Mouse (Mus musculus): ENCODE measurements at regions not wholly inside any gene's neighbourhood (a gene's known extent, or its start where the extent isn't known, plus 50 kb on each side); places are given as distances from the start of the nearest gene placed in this dataset.

GRCm38 (mm10) chr9:43466883-43467282, 156.2 kb downstream of the Trim29 start:
- no peak for DNase-seq (ENCODE audit: low spot score)

GRCm38 (mm10) chr9:43469215-43469614, 158.6 kb downstream of the Trim29 start:
- DNase-seq (ENCODE audit: low spot score) = no peak

- DNase-seq (ENCODE audit: low spot score) = no peak
Observed at GRCm38 (mm10) chr9:43472231-43472630, 161.6 kb downstream of the Trim29 start.

- no peak for DNase-seq (ENCODE audit: low spot score)
Observed at GRCm38 (mm10) chr9:43473164-43473563, 162.5 kb downstream of the Trim29 start.

- DNase-seq (ENCODE audit: low spot score) = no peak
Observed at GRCm38 (mm10) chr9:43473601-43474302, 163.1 kb downstream of the Trim29 start.

- no peak for DNase-seq (ENCODE audit: low spot score)
Observed at GRCm38 (mm10) chr9:43474303-43474643, 163.6 kb downstream of the Trim29 start.

- no peak for DNase-seq (ENCODE audit: low spot score)
Observed at GRCm38 (mm10) chr9:43480826-43481591, 170.4 kb downstream of the Trim29 start.

- no peak for DNase-seq (ENCODE audit: low spot score)
Observed at GRCm38 (mm10) chr9:43482101-43483090, 171.7 kb downstream of the Trim29 start.

GRCm38 (mm10) chr9:43483195-43483594, 172.5 kb downstream of the Trim29 start:
- DNase-seq (ENCODE audit: low spot score) = no peak

- no peak for DNase-seq (ENCODE audit: low spot score)
Observed at GRCm38 (mm10) chr9:43483906-43484305, 173.3 kb downstream of the Trim29 start.

GRCm38 (mm10) chr9:43486704-43487103, 176.1 kb downstream of the Trim29 start:
- no peak for DNase-seq (ENCODE audit: low spot score)

- no peak for DNase-seq (ENCODE audit: low spot score)
Observed at GRCm38 (mm10) chr9:43489205-43489604, 178.6 kb downstream of the Trim29 start.

GRCm38 (mm10) chr9:43491024-43491751, 180.5 kb downstream of the Trim29 start:
- DNase-seq (ENCODE audit: low spot score) = peak; percentile 10

GRCm38 (mm10) chr9:43492236-43493000, 181.8 kb downstream of the Trim29 start:
- DNase-seq (ENCODE audit: low spot score) = no peak

- no peak for DNase-seq (ENCODE audit: low spot score)
Observed at GRCm38 (mm10) chr9:43498596-43498995, 187.9 kb downstream of the Trim29 start.

GRCm38 (mm10) chr9:43504270-43504932, 193.8 kb downstream of the Trim29 start:
- no peak for DNase-seq (ENCODE audit: low spot score)

- DNase-seq (ENCODE audit: low spot score) = no peak
Observed at GRCm38 (mm10) chr9:43505856-43506255, 195.2 kb downstream of the Trim29 start.

- DNase-seq (ENCODE audit: low spot score) = no peak
Observed at GRCm38 (mm10) chr9:43506276-43506675, 195.6 kb downstream of the Trim29 start.

- DNase-seq (ENCODE audit: low spot score) = no peak
Observed at GRCm38 (mm10) chr9:43512806-43513205, 202.2 kb downstream of the Trim29 start.

- DNase-seq (ENCODE audit: low spot score) = no peak
Observed at GRCm38 (mm10) chr9:43514731-43515458, 204.2 kb downstream of the Trim29 start.
